Mouse (Mus musculus): ENCODE measurements around the gene Aes. TPM values are rescaled to one million over a fixed set of nuclear protein-coding genes. Genes with fewer than 3 reads are reported as not detected.

Gene Aes
- polyA plus RNA-seq, 1 experiment from 2014 or later, result 572 TPM

DNA sequence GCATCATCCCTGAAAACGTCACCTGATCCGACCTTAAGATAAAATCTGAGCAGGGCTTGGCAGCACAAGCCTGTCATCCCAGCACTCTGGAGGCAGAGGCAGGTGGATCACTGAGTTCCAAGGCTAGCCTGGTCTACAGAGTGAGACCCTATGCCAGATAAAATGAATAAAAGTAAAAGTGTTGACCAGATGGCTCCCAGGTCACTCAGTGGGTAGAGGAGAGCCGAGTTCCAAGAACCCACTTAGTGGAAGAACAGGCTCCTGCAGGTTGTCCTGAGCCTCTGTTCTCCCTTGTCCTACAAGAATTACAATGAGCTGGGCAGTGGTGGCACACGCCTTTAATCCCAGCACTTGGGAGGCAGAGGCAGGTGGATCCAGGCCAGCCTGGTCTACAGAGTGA, 33.9 kb downstream of the Aes start:
- Histone ChIP-seq H3K4me1 (replicated peaks) (peaks cover 33% of the 10 kb centered on the region), H3K36me3 (no peaks in the 10 kb centered on the region), H3K4me2 (replicated peaks) (no peak overlapping the region), H3K27ac (no peak overlapping the region), H3K9ac (replicated peaks) (no peak overlapping the region), H3K27me3 (peaks cover 87% of the 10 kb centered on the region), H3K9me3 (no peaks in the 10 kb centered on the region), H3K4me3 (replicated peaks) (no peak overlapping the region)
- ATAC-seq, result no peak
- 74% methylated on average over 4 of the region's 4 CpGs for WGBS

- 78% methylated on average over 18 of the region's 18 CpGs for WGBS
- Histone ChIP-seq H3K9me3 (no peaks in the 10 kb centered on the region), H3K4me1 (replicated peaks) (peaks cover 33% of the 10 kb centered on the region), H3K4me2 (replicated peaks) (no peak overlapping the region), H3K27ac (no peak overlapping the region), H3K9ac (replicated peaks) (no peak overlapping the region), H3K27me3 (peaks cover 88% of the 10 kb centered on the region), H3K36me3 (no peaks in the 10 kb centered on the region), H3K4me3 (replicated peaks) (no peak overlapping the region)
- ATAC-seq, result no peak
These were observed 34.6 kb downstream of the Aes start for GRCm38 (mm10) chr10:81593935-81594334.

GRCm38 (mm10) chr10:81595599-81595998, 36.3 kb downstream of the Aes start:
- no peaks in the 10 kb centered on the region for H3K9me3 ChIP-seq
- no peak overlapping the region for H3K4me2 ChIP-seq (replicated peaks)
- peak overlapping the region; percentile 41 for H3K9ac ChIP-seq (replicated peaks)
- H3K4me3 ChIP-seq (replicated peaks), result no peak overlapping the region
- peaks cover 39% of the 10 kb centered on the region for H3K4me1 ChIP-seq (replicated peaks)
- H3K27me3 ChIP-seq, result peaks cover 92% of the 10 kb centered on the region
- no peaks in the 10 kb centered on the region for H3K36me3 ChIP-seq
- 42% methylated on average over 5 of the region's 5 CpGs for WGBS
- H3K27ac ChIP-seq, result no peak overlapping the region
- ATAC-seq, result no peak

DNA sequence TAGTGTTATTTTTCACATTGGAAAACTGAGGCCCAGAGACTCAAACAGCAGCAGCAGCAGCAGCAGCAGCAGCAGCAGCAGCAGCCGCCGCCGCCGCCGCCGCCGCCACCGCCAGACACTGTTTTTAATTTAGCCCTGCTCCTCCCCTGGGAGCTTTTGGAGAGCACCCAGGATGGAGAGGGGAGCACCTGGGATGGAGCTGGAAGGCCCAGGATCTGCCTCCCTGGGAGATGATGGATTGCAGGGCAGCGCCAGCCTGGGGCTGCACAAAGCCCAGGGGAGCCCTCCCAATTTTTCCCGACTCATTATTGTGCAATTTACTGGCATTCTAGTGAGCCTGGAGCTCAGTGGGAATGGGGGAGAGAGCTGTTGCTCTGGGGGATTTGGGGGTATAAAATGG, 37.3 kb downstream of the Aes start:
- ATAC-seq, result peak; percentile 8; the same call in 1 of the 2 replicates
- Histone ChIP-seq H3K4me2 (replicated peaks) (peak overlapping the region; percentile 46), H3K9ac (replicated peaks) (peak overlapping the region; percentile 56), H3K27ac (peak overlapping the region; percentile 60), H3K9me3 (no peaks in the 10 kb centered on the region), H3K36me3 (no peaks in the 10 kb centered on the region), H3K27me3 (peaks cover 89% of the 10 kb centered on the region), H3K4me3 (replicated peaks) (no peak overlapping the region; the same call in 1 of the 2 replicates), H3K4me1 (replicated peaks) (peaks cover 48% of the 10 kb centered on the region)
- 0% methylated on average over 10 of the region's 10 CpGs for WGBS

DNA sequence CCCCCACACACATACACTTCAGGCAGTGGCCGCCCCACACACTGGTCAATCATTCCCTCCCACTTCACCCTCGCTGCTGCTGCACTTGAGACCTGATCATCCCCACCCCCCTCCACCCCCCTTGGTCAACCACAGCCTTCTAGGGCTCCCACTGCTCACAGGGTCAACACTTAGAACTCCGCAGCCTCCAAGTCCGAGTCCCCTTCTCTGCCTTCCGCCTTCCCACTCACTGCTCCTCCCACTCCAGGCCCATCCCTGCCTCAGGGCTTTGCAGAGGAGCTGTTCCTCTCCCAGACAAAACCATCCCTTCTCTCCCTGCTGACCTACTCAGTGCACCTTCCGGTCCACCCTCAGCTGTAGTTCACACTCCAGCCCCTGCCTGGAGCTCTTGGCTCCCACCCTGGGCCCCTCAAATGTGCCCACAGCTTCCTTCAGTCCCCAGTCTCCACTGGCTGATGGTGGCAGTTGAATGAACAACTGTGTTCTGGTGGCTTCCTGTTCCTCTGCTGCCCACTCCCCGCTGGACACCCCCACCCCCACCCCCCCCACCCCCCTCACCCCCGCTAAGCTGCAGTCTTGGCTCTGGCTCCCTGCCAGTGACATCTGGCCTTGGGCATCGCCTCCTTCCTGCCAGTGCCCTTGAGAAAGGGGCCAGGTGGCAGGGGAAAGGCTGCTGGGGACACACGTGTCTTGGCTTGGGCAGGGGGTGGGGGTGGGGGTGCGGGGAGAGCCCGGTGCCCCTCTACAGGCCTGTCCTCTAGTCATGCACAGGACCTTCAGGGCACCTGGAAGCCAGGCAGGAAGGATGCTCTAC, 38.1 kb downstream of the Aes start:
- Histone ChIP-seq H3K27ac (peak overlapping the region; percentile 60), H3K9ac (replicated peaks) (peak overlapping the region; percentile 56; the same call in 1 of the 2 replicates), H3K36me3 (no peaks in the 10 kb centered on the region), H3K4me2 (replicated peaks) (peak overlapping the region; percentile 46), H3K27me3 (peaks cover 86% of the 10 kb centered on the region), H3K4me3 (replicated peaks) (no peak overlapping the region; the same call in 1 of the 2 replicates), H3K9me3 (no peaks in the 10 kb centered on the region), H3K4me1 (replicated peaks) (peaks cover 51% of the 10 kb centered on the region)
- WGBS, result 11% methylated on average over 12 of the region's 12 CpGs
- ATAC-seq, result peak; percentile 28

GRCm38 (mm10) chr10:81598342-81598741, 39.1 kb downstream of the Aes start:
- no peak overlapping the region for H3K9ac ChIP-seq (replicated peaks)
- H3K4me3 ChIP-seq (replicated peaks), result no peak overlapping the region
- WGBS, result 42% methylated on average over 3 of the region's 3 CpGs
- H3K36me3 ChIP-seq, result no peaks in the 10 kb centered on the region
- peaks cover 79% of the 10 kb centered on the region for H3K27me3 ChIP-seq
- H3K27ac ChIP-seq, result no peak overlapping the region
- no peak for ATAC-seq
- no peak overlapping the region for H3K4me2 ChIP-seq (replicated peaks)
- H3K9me3 ChIP-seq, result no peaks in the 10 kb centered on the region
- peaks cover 55% of the 10 kb centered on the region for H3K4me1 ChIP-seq (replicated peaks)

GRCm38 (mm10) chr10:81598871-81599270, 39.6 kb downstream of the Aes start:
- Histone ChIP-seq H3K36me3 (no peaks in the 10 kb centered on the region), H3K27ac (no peak overlapping the region), H3K9ac (replicated peaks) (no peak overlapping the region), H3K27me3 (peaks cover 73% of the 10 kb centered on the region), H3K4me3 (replicated peaks) (no peak overlapping the region), H3K9me3 (no peaks in the 10 kb centered on the region), H3K4me1 (replicated peaks) (peaks cover 55% of the 10 kb centered on the region), H3K4me2 (replicated peaks) (no peak overlapping the region)
- ATAC-seq, result no peak
- WGBS, result 64% methylated on average over 6 of the region's 6 CpGs

GRCm38 (mm10) chr10:81599630-81600029, 40.3 kb downstream of the Aes start:
- H3K36me3 ChIP-seq, result no peaks in the 10 kb centered on the region
- H3K4me3 ChIP-seq (replicated peaks), result no peak overlapping the region
- no peak overlapping the region for H3K4me2 ChIP-seq (replicated peaks)
- no peak overlapping the region for H3K27ac ChIP-seq
- peaks cover 66% of the 10 kb centered on the region for H3K27me3 ChIP-seq
- no peaks in the 10 kb centered on the region for H3K9me3 ChIP-seq
- H3K9ac ChIP-seq (replicated peaks), result no peak overlapping the region
- WGBS, result 88% methylated on average over 5 of the region's 5 CpGs
- no peak for ATAC-seq
- H3K4me1 ChIP-seq (replicated peaks), result peaks cover 56% of the 10 kb centered on the region

DNA sequence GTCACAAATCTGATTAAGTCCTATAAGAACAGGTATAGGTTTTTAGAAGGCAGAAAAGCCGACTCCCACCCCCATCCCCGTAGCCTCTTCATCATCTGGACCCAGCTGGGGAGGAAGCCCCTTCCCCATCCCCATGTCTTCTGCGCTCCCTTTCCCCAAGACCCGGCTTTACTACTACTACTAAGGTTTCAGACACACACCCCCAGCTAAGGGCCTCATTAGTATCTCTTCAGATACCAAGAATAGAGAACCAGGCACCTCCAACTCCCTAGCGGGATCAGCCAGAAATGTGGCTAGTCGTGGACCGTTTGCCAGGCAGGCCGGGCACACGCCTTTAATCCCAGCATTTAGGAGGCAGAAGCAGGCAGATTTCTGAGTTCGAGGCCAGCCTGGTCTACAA, 40.8 kb downstream of the Aes start:
- H3K9ac ChIP-seq (replicated peaks), result no peak overlapping the region
- ATAC-seq, result no peak
- no peak overlapping the region for H3K27ac ChIP-seq
- H3K4me3 ChIP-seq (replicated peaks), result no peak overlapping the region
- WGBS, result 52% methylated on average over 10 of the region's 10 CpGs
- no peak overlapping the region for H3K4me2 ChIP-seq (replicated peaks)
- peaks cover 57% of the 10 kb centered on the region for H3K4me1 ChIP-seq (replicated peaks)
- H3K36me3 ChIP-seq, result no peaks in the 10 kb centered on the region
- H3K27me3 ChIP-seq, result peaks cover 61% of the 10 kb centered on the region
- no peaks in the 10 kb centered on the region for H3K9me3 ChIP-seq

GRCm38 (mm10) chr10:81600738-81601203, 41.5 kb downstream of the Aes start, which contains the start of gene Tle6:
TSS of gene Tle6 (minus strand) at chr10:81601073.
- Histone ChIP-seq H3K27me3 (peaks cover 54% of the 10 kb centered on the region), H3K36me3 (no peaks in the 10 kb centered on the region), H3K4me3 (replicated peaks) (0 out of 2 replicates have a peak within 1 kb of the TSS, but pooled peaks have one; percentile 17), H3K4me2 (replicated peaks) (peak within 1 kb of the TSS; percentile 51), H3K4me1 (replicated peaks) (peaks cover 57% of the 10 kb centered on the region), H3K9me3 (no peaks in the 10 kb centered on the region), H3K27ac (0 out of 2 replicates have a peak within 1 kb of the TSS, but pooled peaks have one; percentile 16), H3K9ac (replicated peaks) (no peak within 1 kb of the TSS)
- WGBS, result under 1% methylated on average over 28 of the region's 28 CpGs
- peak; percentile 75 for ATAC-seq

DNA sequence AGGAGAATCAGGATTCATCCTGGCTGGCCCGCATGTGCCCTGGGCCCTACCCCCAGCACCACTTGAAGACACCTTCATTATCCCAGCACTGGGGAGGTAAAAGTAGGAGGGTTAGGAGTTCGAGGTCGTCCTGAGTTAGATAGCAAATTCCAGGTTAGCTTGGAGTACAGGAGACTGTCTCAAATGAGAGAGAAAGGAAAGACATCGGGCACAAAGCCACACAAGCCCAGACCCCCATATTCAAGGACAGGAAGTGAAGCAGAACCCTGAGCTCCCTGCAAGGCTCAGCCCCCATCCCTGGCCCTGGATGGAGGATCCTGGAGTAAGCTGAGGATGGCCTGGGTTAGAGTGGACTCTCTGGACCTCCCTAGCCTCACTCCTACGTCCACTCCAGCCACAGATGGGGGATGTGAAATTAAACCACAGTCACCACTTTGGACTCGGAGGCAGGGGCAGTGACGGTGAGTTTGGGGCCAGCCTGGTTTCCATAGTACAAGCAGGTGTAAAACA, 42.2 kb downstream of the Aes start:
- H3K27ac ChIP-seq, result 0 out of 2 replicates have a peak overlapping the region, but pooled peaks have one; percentile 16
- H3K4me1 ChIP-seq (replicated peaks), result peaks cover 51% of the 10 kb centered on the region
- no peaks in the 10 kb centered on the region for H3K36me3 ChIP-seq
- H3K27me3 ChIP-seq, result peaks cover 47% of the 10 kb centered on the region
- H3K9me3 ChIP-seq, result no peaks in the 10 kb centered on the region
- peak overlapping the region; percentile 13; the same call in 1 of the 2 replicates for H3K4me2 ChIP-seq (replicated peaks)
- no peak overlapping the region for H3K9ac ChIP-seq (replicated peaks)
- no peak overlapping the region for H3K4me3 ChIP-seq (replicated peaks)
- 9% methylated on average over 7 of the region's 7 CpGs for WGBS
- ATAC-seq, result 0 out of 2 replicates have a peak, but pooled peaks have one; percentile 3

DNA sequence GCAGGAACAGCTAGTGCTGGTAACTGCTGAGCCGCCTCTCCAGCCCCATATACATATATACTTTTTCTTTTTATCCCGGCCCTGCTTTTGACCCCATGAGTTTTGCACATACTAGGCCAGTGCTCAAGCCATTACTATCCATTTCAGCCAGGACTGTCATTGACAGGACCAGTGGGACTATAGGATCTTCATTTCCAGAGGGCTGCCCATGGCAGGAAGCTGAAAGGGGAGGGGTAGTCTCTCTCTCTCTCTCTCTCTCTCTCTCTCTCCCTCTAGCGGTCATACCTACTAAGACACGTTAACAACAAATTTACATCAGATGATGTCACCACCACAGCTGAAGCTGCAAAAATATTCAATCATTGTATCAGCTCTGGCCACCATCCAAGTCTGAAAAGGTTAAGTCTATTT, 43.5 kb downstream of the Aes start:
- ATAC-seq, result no peak
- H3K9me3 ChIP-seq, result no peaks in the 10 kb centered on the region
- no peak overlapping the region for H3K9ac ChIP-seq (replicated peaks)
- H3K36me3 ChIP-seq, result no peaks in the 10 kb centered on the region
- H3K4me2 ChIP-seq (replicated peaks), result no peak overlapping the region
- no peak overlapping the region for H3K4me3 ChIP-seq (replicated peaks)
- 20% methylated on average over 4 of the region's 4 CpGs for WGBS
- H3K27me3 ChIP-seq, result peaks cover 37% of the 10 kb centered on the region
- H3K27ac ChIP-seq, result no peak overlapping the region
- H3K4me1 ChIP-seq (replicated peaks), result peaks cover 45% of the 10 kb centered on the region
